ENCODE assay signal across 8 mouse cellular contexts in the genomic region with DNA sequence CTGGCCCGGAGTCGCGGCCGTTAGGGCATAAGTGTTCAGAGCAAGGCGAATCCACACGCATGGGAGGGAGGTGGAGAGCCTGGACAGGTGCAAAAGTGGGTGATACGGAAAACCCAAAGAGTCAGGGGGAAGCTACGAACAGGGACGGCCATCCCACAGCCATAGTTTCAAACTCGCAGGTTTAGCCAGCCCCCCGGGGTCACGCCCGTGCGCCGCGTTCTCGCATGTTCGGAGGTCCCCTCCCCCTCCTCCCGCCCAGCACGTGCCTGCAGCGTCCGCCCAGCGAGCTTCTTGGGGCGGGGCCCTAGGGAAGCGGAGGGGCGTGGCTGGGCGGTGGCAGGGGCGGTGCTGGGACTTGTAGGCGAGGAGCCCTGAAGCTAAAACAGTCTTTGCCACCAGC. TPM values are rescaled to one million over a fixed set of nuclear protein-coding genes. Genes with fewer than 3 reads are reported as not detected.
DNase-seq lines count a peak whose midpoint lies in the region; ATAC-seq lines count a peak whose summit lies in the region.

No protein-coding gene starts in this region.

- peak; percentile 59 for DNase-seq in WW6 (ENCODE audit: low read depth, low spot score)
- DNase-seq in gastrocnemius, adult 8-10 months (ENCODE audit: low spot score in 2 of 2), result peak; percentile 88 to 91
- peak; percentile 96 for DNase-seq in induced T-regulatory cell, adult 2 months (ENCODE audit: low read depth)
- peak; percentile 57 to 85 for DNase-seq in left cerebral cortex, adult 9 months (ENCODE audit: low spot score in 2 of 2)
- DNase-seq in right cerebral cortex, adult 2 months (ENCODE audit: low spot score in 2 of 2), result peak; percentile 73 to 75
- DNase-seq in urinary bladder, postnatal 10 days (ENCODE audit: low spot score), result peak; percentile 52

- H3K27me3 ChIP-seq in megakaryocyte, embryonic 14.5 days (replicated peaks), result no peaks in the 10 kb centered on the region

- H3K9me3 ChIP-seq in megakaryocyte, embryonic 14.5 days, result no peaks in the 10 kb centered on the region

- peaks cover 52% of the 10 kb centered on the region for H3K36me3 ChIP-seq in megakaryocyte, embryonic 14.5 days (replicated peaks; ENCODE audit: low read length)

- ATAC-seq in common myeloid progenitor, adult 5-6 weeks (replicated peaks; ENCODE audit: low read depth, poor library complexity, severe bottlenecking), result peak; percentile 47

- H3K4me1 ChIP-seq in megakaryocyte, embryonic 14.5 days, result peaks cover 83% of the 10 kb centered on the region

- H3K4me3 ChIP-seq in megakaryocyte, embryonic 14.5 days (replicated peaks), result peak overlapping the region; percentile 95

RNA-seq across cellular contexts. Expression of a gene that starts 0.5 kb away (rescaled TPM):
- total RNA-seq in common myeloid progenitor, adult 5-6 weeks (2017), result 54.5 and 69.9 TPM in 2 replicates
- 100 to 1,000 TPM; 180 to 208 (median 192) TPM for total RNA-seq in gastrocnemius, adult 8-10 months (2022)
- polyA plus RNA-seq in megakaryocyte, embryonic 14.5 days (2012; ENCODE audit: insufficient read depth, low replicate concordance), result 1,149 and 2,622 TPM in 2 replicates

RNA-seq across cellular contexts. Expression of a gene that starts 19.9 kb away (rescaled TPM):
- total RNA-seq in common myeloid progenitor, adult 5-6 weeks (2017), result 87.9 and 91.3 TPM in 2 replicates
- total RNA-seq in gastrocnemius, adult 8-10 months (2022), result 10 to 100 TPM in 3 of 4 experiments, 1 to 10 TPM in 1; 8.5 to 11.1 (median 11.0) TPM
- 26.3 and 89.2 TPM in 2 replicates for polyA plus RNA-seq in megakaryocyte, embryonic 14.5 days (2012; ENCODE audit: insufficient read depth, low replicate concordance)

RNA-seq across cellular contexts. Expression of a gene that starts 42.3 kb away (rescaled TPM):
- 0.05 TPM in 1 of 2 replicates, not detected in the other for total RNA-seq in common myeloid progenitor, adult 5-6 weeks (2017)
- not detected for total RNA-seq in gastrocnemius, adult 8-10 months (2022)
- not detected in 2 replicates for polyA plus RNA-seq in megakaryocyte, embryonic 14.5 days (2012; ENCODE audit: insufficient read depth, low replicate concordance)

Comparison
In these comparisons a context has a peak if more than half of its experiments do, and no peak if none do; other contexts are left out.
1. Peak in every context shown above with its lines: DNase-seq, ATAC-seq and H3K4me3 ChIP-seq.